Mouse (Mus musculus) layer of hippocampus, adult 6 months (tissue): ENCODE data around the gene Card9. TPM values are rescaled to one million over a fixed set of nuclear protein-coding genes. Genes with fewer than 3 reads are reported as not detected.

Experiments
- long read RNA-seq, 2 experiments: library from polyadenylated mRNA; unstranded; transcript quantifications; one replicate each; pipeline ENCODE4 v2.0.0; 2019 to 2020
- polyA plus RNA-seq: library from polyadenylated mRNA; unstranded; fragments of <200 nt; fragmentation: Nextera tagmentation; gene quantifications from 2 replicates; pipeline ENCODE4 v1.2.3, GENCODE M21; 2021

Gene Card9
- 0.65 and 0.67 TPM in 2 replicates for polyA plus RNA-seq
- long read RNA-seq, experiment 1: 0 reads
- long read RNA-seq, experiment 2: 0 reads

GRCm38 (mm10) chr2:26360772-26361171 lies at the start of gene Card9:
Gene Card9, minus strand, starts transcription at chr2:26360918.

DNA sequence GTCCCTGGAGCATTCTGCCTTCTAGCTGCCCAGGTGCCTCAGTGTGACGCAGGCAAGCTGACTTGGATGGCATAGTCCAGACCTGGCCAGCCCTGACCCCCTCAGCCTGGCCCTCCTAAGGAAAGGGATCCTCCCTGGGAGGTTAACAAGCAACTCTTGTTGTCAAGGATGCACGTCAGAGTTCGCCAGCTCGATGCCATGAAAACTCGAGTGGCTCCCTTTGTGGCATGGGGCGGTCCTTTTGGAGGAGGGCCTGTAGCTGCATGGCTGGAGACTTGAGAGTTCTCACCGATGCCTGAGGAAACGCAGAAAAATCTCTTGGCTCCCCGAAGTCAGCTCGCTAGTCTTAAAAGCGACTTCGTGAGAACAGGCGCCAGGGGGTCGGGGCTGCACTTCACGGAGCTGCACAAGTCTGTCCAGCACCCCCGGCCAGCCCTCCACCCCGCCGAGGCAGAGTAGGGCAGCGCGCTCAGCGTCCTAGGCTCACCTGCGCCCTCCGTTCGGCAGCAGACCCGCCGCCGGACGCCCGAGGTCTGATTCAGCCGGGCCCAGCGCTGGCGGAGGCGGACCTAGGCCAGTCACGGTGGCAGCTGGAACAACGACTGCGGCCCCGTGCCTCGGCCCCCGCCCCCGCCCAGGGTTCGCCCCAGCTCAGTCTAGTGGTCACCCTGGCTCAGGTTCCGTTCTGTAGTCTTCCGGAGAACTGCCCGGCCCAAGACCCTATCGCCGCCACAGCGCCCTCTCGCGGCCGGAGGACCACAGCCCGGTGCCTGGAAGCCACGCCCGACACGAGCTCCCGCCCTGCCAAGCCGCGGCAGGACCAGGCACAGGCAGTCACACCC lies 48.0 kb upstream of the Card9 start, which contains the start of gene Inpp5e:
Gene Inpp5e (minus strand): TSS at position 689 of the 842 bp plus-strand sequence.

DNA sequence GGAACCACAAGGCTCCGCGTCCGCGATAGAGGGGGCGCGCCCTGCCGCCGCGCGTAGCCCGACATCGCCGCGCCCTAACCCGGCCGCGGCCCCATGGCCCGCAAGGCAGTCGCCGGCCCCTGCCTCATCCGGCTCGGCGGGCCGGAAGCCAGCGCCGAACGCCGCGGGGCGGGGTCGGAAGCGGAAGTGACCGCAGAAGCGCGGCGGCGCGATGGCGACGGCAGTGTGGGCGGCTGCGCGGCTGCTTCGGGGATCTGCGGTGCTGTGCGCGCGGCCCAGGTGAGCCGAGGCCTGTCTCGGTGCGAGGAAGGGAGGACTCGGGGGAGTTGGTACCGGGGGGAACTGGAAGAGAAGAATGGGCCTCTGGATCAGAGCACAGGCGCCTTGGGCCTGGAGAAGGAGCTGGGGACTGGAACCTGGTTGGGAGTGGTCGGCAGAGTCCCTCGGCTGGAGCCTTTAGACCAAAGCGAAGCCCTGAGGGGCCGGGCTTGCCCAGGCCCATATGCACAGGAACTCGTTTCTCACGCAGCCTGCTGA lies 28.5 kb upstream of the Card9 start, which contains the start of the genes Entr1 and Pmpca:
Gene Entr1 (minus strand): TSS at position 163 of the 537 bp plus-strand sequence.
Gene Pmpca (plus strand): TSS at position 186 of the 537 bp plus-strand sequence.

GRCm38 (mm10) chr2:26380131-26380771 lies 19.5 kb upstream of the Card9 start, which contains the start of gene Snapc4:
Gene Snapc4, minus strand, starts transcription at chr2:26380653.

DNA sequence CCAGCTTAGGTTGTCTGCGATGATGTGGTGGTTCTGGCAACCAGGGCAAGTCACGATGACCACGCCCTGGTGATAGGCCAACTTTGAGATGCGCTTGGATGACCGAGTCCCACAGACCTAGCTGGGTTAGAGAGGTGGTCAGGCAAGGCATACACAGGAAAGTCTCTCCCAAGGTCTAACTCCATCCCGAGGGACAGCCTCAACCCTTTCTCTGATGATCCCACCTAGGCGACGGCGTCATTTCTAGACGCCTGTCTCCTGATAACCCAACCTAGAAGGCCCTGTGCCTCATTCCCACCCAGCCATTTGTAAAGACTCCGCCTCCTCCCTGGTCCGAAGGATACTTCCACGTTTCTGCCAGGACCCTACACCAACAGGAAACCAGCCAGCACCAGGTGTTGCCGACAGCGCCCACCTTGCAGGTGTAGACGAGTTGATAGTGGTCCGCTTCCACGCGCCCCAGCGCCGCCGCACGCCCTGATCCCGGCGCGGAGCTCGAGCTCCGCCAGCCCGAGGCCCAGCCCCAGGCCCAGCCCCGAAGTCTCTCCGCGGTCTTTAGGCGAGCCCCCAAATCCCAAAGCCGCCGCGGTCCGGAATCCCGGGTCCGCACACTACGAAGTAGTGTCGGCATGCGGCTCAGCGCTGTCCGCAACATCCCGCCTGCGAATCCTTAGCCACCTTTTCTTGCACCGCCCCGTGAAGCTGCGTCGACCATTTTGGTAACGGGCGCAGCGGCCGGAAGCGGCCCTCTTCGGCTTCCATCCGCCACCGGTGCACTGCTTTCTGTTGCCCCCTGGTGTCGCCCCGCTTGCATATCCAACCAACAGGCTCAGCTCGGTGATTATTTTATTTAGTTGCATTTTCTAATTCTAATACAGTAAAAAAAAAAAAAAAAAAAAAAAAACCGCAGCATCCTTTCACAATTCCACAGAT lies 9.1 kb downstream of the Card9 start, which contains the start of gene Dnlz:
Gene Dnlz (minus strand): TSS at position 753 of the 933 bp plus-strand sequence.

GRCm38 (mm10) chr2:26315072-26315924 lies 45.4 kb downstream of the Card9 start, which contains the start of gene Gpsm1:
Gene Gpsm1, plus strand, starts transcription at chr2:26315515.

Other genes with a start within 250 kb of the Card9 start
- 52.8 and 66.5 TPM in 2 replicates for gene Nacc2, start 237.7 kb downstream of the Card9 start, polyA plus RNA-seq
- 0.16 TPM in 2 replicates for gene Lhx3, start 152.6 kb downstream of the Card9 start, polyA plus RNA-seq
- 8.9 and 10.1 TPM in 2 replicates for gene Qsox2, start 123.4 kb downstream of the Card9 start, polyA plus RNA-seq
- 0.21 TPM in 2 replicates for gene Ccdc187, start 66.4 kb downstream of the Card9 start, polyA plus RNA-seq
- gene Gpsm1, start 45.4 kb downstream of the Card9 start, polyA plus RNA-seq: 14.3 and 15.6 TPM in 2 replicates
- 47.9 and 49.6 TPM in 2 replicates for gene Dnlz, start 8.8 kb downstream of the Card9 start, polyA plus RNA-seq
- gene Snapc4, start 19.7 kb upstream of the Card9 start, polyA plus RNA-seq: 5.3 and 5.5 TPM in 2 replicates
- gene Entr1, start 28.4 kb upstream of the Card9 start, polyA plus RNA-seq: 66.4 and 77.0 TPM in 2 replicates
- 47.8 and 57.9 TPM in 2 replicates for gene Pmpca, start 28.4 kb upstream of the Card9 start, polyA plus RNA-seq
- 4.2 and 4.4 TPM in 2 replicates for gene Inpp5e, start 48.3 kb upstream of the Card9 start, polyA plus RNA-seq
- gene Sec16a, start 84.3 kb upstream of the Card9 start, polyA plus RNA-seq: 11.0 TPM in 2 replicates
- gene Notch1, start 155.7 kb upstream of the Card9 start, polyA plus RNA-seq: 7.5 and 7.7 TPM in 2 replicates
- 86.2 and 102 TPM in 2 replicates for gene Egfl7, start 219.1 kb upstream of the Card9 start, polyA plus RNA-seq
- gene Gm20532, start 225.7 kb upstream of the Card9 start, polyA plus RNA-seq: not detected in 2 replicates
- gene Agpat2, start 243.5 kb upstream of the Card9 start, polyA plus RNA-seq: 1.4 and 1.9 TPM in 2 replicates